Mouse (Mus musculus) CD4-positive naive resting alpha-beta T cell, adult 76 days (primary cell): Measurements from ENCODE around the gene Olfr707. TPM values are rescaled to one million over a fixed set of nuclear protein-coding genes. Genes with fewer than 3 reads are reported as not detected.

Source experiments
- total RNA-seq: library from RNA; stranded (reverse); gene quantifications from one replicate; pipeline ENCODE4 v1.2.4, GENCODE M21; 2023

Olfr707 gene
- not detected for total RNA-seq

GRCm38 (mm10) chr7:106901141-106901540 lies at the start of gene Olfr707:
TSS of gene Olfr707 (minus strand) at chr7:106901241.

GRCm38 (mm10) chr7:106948212-106948611 lies 47.2 kb upstream of the Olfr707 start, which contains the start of gene Olfr710:
TSS of gene Olfr710 (minus strand) at chr7:106948312.

GRCm38 (mm10) chr7:106932119-106932518 lies 31.1 kb upstream of the Olfr707 start, which contains the start of gene Olfr709-ps1:
TSS of gene Olfr709-ps1 (minus strand) at chr7:106932219.

GRCm38 (mm10) chr7:106907676-106908075 lies 6.6 kb upstream of the Olfr707 start, which contains the start of gene Olfr1532-ps1:
TSS of gene Olfr1532-ps1 (plus strand) at chr7:106908001.

GRCm38 (mm10) chr7:106888062-106888461 lies 13.0 kb downstream of the Olfr707 start, which contains the start of gene Olfr706:
TSS of gene Olfr706 (minus strand) at chr7:106888162.

GRCm38 (mm10) chr7:106876791-106877190 lies 24.2 kb downstream of the Olfr707 start, which contains the start of gene Olfr705:
TSS of gene Olfr705 (minus strand) at chr7:106876891.

GRCm38 (mm10) chr7:106862885-106863284 lies 38.2 kb downstream of the Olfr707 start, which contains the start of gene Olfr704:
TSS of gene Olfr704 (plus strand) at chr7:106863185.

GRCm38 (mm10) chr7:106843060-106843459 lies 58.0 kb downstream of the Olfr707 start, which contains the start of gene Olfr703:
TSS of gene Olfr703 (plus strand) at chr7:106843360.

Other genes starting within 250 kb of the Olfr707 start
- gene Olfr693, start 220.7 kb downstream of the Olfr707 start, total RNA-seq, result not detected
- gene Olfr694, start 209.4 kb downstream of the Olfr707 start, total RNA-seq, result not detected
- gene Olfr695, start 184.8 kb downstream of the Olfr707 start, total RNA-seq, result not detected
- not detected for gene Olfr697, start 158.8 kb downstream of the Olfr707 start, total RNA-seq
- not detected for gene Olfr698, start 145.8 kb downstream of the Olfr707 start, total RNA-seq
- gene Olfr699, start 108.0 kb downstream of the Olfr707 start, total RNA-seq, result not detected
- gene Olfr700, start 92.4 kb downstream of the Olfr707 start, total RNA-seq, result not detected
- gene Olfr701, start 87.1 kb downstream of the Olfr707 start, total RNA-seq, result not detected
- not detected for gene Olfr702, start 67.3 kb downstream of the Olfr707 start, total RNA-seq
- not detected for gene Olfr703, start 57.9 kb downstream of the Olfr707 start, total RNA-seq
- gene Olfr704, start 38.1 kb downstream of the Olfr707 start, total RNA-seq, result not detected
- gene Olfr705, start 24.4 kb downstream of the Olfr707 start, total RNA-seq, result not detected
- gene Olfr706, start 13.1 kb downstream of the Olfr707 start, total RNA-seq, result not detected
- gene Olfr1532-ps1, start 6.8 kb upstream of the Olfr707 start, total RNA-seq, result not detected
- not detected for gene Olfr709-ps1, start 31.0 kb upstream of the Olfr707 start, total RNA-seq
- not detected for gene Olfr710, start 47.1 kb upstream of the Olfr707 start, total RNA-seq
- not detected for gene Olfr6, start 62.7 kb upstream of the Olfr707 start, total RNA-seq
- gene Olfr711, start 74.2 kb upstream of the Olfr707 start, total RNA-seq, result not detected
- not detected for gene Olfr2, start 104.8 kb upstream of the Olfr707 start, total RNA-seq
- not detected for gene Olfr713, start 129.9 kb upstream of the Olfr707 start, total RNA-seq
- gene Olfr714, start 169.7 kb upstream of the Olfr707 start, total RNA-seq, result not detected
- not detected for gene Olfr17, start 192.0 kb upstream of the Olfr707 start, total RNA-seq
- gene Olfr715b, start 209.1 kb upstream of the Olfr707 start, total RNA-seq, result not detected
- gene Olfr715, start 229.8 kb upstream of the Olfr707 start, total RNA-seq, result not detected
- not detected for gene Olfr716, start 237.1 kb upstream of the Olfr707 start, total RNA-seq